Mouse (Mus musculus) heart, postnatal 0 days (tissue): ENCODE results near the gene Col6a5.

Source experiments
- CTCF ChIP-seq: IDR thresholded peaks from 2 replicates; pipeline ENCODE4 v1.5.1; 2016; ENCODE audit warnings: antibody characterized with exemption, control low read depth, low read depth
- EP300 ChIP-seq: IDR thresholded peaks from 2 replicates; pipeline ENCODE4 v1.6.1; 2016; ENCODE audit warnings: antibody characterized with exemption, low read depth

DNA sequence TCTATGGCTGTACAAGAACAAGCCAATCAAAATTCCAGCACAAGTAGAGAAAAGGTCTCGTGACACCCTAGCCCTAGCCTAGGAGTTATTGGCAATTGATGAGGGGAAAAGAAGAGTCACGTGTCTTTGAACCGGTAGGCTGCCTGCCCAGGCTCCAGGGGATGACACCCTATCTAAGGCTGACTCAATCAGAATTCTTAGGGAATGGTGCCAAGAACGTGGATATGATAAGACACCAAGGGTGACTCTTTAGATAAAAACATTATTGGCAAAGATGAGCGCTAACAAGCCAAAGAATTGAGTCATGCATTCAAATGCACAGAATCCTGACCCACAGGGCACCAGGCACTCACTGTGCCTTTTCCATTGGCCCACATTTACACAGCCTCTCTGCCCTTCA lies 10.5 kb upstream of the Col6a5 start:
- TF ChIP-seq CTCF (no peak), EP300 (no peak)
